Mouse (Mus musculus) ovary, adult 10 weeks (tissue): ENCODE measurements around the gene Gm17571. TPM values are rescaled to one million over a fixed set of nuclear protein-coding genes. Genes with fewer than 3 reads are reported as not detected.

Experiments used
- polyA plus RNA-seq: library from polyadenylated mRNA; stranded (reverse); fragments of 350-450 nt; fragmentation: Illumina TruSeq; extraction: RNeasy Lipid Tissue Mini Kit (QIAGEN cat#74804); gene quantifications from one replicate; pipeline ENCODE4 v1.2.3, GENCODE M21; 2014

Gene Gm17571
- not detected for polyA plus RNA-seq

GRCm38 (mm10) chr9:13446703-13447285, at the start of gene Gm17571:
Gene Gm17571, minus strand, starts transcription at chr9:13446753.

Other genes starting within 250 kb of the Gm17571 start
- 32.2 TPM for gene Jrkl, start 200.9 kb downstream of the Gm17571 start, polyA plus RNA-seq
- gene Ccdc82, start 199.8 kb downstream of the Gm17571 start, polyA plus RNA-seq: 50.8 TPM
- gene Maml2, start 148.8 kb downstream of the Gm17571 start, polyA plus RNA-seq: 19.2 TPM